Mouse (Mus musculus): ENCODE data around the gene Dusp11.
"Not testable (repeated sequence)": the region's sequence is repeated elsewhere in the genome, so short reads cannot be mapped to it uniquely, and the experiment has no call there.

Dusp11 gene

DNA sequence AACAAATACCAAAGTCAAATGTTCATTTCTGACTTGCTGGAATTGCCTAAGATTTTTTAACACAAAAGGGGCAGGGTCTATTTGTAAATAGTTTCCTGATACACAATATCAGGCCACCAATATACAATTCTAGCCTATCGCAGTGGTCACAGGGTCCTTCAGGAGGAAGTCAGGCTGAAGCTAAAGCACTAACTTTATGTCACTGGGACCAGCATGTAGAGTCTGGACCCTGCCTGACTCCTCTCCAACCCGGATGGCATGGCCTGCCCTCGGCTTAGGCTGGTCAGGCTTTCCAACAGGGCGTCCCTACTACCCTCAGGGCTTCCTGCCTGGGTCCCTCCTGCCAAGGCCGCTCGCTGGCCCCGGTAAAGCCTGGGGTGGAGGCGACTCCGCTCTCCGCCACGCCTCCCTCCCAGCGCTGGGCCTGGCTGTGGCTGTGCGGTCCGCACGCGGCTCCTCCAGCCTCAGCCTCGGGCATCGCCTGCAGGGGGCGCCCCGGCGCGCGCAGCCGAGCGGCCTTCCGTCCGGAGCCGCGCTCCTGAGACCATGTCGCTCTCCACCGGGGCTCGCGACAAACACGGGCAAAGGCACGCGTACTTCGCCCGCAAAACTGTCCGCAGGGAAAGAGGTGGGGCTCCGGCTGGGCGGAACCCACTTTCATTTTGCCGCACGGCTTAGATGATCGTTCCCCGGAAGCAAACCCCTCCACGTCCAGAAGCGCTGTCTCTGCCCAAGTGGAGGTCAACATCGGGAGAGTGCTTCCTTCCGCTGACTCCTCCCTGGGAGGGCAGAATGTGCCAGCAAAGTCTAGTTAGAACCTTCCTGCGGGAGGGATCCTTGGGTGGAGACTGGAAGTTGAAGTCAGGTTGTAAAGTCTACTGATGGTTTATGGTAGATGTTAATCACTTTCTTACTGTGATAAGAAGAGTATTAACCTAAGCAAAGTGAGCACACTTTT is 24.7 kb downstream of the Dusp11 start:
- peak; percentile 67 for DNase-seq (ENCODE audit: low read depth, low spot score)

DNA sequence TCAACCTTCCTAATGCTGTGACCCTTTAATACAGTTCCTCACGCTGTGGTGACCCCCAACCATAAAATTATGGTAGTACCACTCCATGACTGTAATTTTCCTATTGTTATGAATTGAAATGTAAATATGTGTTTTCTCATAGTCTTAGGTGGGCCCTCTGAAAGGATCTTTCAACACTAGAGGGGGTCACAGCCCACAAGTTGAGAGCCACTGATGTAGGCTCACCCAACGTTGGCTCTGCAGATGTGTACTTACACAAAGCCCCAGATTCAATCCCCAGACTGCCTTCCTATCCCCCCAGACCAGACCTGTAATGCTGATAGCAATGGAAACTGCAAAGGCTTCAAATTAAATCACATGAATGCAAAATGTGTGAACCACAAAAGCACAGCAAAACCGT is 25.8 kb downstream of the Dusp11 start:
- no peak for DNase-seq (ENCODE audit: low read depth, low spot score)

DNA sequence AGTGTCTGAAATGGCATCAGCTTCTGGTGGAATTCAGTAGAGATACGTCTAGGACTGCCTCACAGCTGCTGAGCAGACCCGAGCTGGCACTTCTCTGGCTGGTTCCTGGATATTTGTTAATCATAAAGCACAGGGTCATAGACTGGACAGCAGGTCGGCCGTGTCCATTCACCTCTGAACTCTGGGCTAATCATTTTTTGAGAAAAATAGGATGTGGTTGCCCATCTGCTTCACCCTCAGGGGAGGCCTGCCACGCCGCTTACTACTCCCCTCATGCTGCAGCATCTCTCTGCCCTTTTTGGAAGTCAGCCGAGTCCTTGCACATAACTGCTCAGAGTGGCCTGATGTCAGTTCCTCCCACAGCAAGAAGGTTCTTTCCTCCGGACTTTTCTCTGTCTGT is 27.4 kb downstream of the Dusp11 start:
- DNase-seq (ENCODE audit: low read depth, low spot score), result no peak

DNA sequence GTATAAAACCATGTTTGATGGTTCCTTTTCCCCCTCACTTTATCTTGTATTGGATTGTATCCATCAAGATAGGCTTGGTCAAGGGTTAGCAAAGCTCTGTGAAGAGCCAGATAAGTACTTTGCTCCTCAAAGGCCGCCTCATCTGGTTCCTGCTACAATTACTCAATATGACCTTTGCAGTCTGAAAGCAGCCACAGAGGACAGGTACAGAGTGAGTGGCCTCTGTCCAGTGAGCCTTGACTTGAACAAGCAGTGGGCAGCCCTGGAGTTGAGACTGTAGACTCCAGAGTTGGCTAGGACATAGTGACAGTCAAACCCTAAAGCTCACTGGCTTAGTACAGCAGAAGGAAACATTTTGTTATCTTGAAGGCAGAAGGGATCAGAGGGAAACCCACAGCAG is 32.2 kb downstream of the Dusp11 start:
- DNase-seq (ENCODE audit: low read depth, low spot score), result no peak

DNA sequence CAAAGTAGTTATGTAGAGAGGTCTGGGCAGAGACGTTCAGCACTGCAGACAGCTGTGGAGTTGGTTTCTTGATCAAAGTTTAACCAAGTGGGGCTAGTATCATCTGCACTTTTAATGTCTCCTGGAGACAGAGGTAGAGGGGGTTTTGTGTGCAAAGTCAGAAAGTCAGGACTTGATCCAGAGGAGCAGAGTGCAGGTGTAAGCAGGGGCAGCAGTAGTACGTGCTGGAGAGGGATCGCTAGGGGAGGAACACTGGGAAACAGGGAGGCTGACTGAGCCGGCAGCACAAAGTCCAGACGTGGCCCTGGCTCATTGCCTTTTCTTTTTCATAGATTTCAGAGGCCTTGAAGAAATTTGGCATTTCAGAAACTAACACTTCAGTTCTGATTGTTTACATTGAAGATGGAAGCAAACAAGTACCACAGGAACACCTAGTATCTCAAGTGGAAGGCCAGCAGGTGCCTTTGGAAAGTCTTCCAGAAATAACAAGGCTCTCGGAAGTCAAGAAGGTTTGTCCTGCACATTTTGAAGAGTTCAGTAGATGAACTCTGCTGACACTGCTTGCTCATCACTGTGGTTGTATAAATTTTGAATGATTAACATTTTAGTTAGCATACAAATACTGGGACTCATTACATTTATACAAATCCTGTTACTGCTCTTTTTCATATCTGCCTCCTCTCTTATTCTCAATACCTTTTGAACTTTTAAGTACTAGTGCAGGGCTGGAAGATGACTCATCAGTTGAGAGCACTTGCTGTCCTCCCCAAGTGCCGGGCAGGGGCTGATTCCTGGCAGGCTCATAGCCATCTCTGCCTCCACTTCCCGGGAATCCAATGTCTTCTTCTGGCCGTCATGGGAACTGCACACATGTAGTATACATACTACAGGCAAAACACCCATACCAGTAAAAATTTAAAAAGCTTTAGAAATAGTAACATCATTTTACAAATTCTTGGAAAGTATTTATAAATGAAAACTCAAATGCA is 33.7 kb downstream of the Dusp11 start:
- DNase-seq (ENCODE audit: low read depth, low spot score), result no peak

DNA sequence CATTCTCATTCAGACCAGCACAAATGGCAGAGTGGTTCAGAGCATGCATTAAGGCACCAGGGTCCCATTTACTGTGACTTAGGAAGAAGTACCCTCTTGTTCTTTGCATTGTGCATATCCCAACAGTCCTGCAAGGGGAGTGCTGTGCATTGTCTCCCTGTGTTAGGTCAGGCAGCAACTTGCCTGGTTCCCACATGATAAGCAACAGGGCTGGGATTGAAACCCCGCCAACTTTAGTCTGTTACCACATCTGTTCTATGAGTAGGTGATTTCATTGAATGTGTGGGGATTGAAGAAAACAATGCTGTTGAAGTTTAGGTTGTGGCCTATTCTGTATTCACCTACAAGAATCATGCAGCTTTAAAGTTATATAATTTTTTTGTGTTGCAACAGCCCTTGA is 34.8 kb downstream of the Dusp11 start:
- DNase-seq (ENCODE audit: low read depth, low spot score), result no peak

DNA sequence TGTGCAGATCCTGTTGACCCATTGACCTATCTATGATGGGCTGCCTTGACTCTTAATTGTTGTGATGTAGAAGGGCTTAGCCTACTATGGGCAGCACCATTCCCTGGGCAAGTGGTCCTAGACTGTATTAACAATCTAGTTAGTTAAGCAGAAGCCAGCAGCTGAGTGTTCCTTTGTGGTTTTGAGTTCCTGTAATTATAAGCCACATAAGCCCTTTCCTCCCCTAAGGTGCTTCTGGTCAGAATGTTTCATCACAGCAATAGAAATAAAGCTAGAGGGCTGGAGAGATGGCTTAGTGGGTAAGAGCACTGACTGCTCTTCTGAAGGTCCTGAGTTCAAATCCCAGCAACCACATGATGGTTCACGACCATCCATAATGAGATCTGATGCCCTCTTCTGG is 37.8 kb downstream of the Dusp11 start:
- no peak for DNase-seq (ENCODE audit: low read depth, low spot score)

DNA sequence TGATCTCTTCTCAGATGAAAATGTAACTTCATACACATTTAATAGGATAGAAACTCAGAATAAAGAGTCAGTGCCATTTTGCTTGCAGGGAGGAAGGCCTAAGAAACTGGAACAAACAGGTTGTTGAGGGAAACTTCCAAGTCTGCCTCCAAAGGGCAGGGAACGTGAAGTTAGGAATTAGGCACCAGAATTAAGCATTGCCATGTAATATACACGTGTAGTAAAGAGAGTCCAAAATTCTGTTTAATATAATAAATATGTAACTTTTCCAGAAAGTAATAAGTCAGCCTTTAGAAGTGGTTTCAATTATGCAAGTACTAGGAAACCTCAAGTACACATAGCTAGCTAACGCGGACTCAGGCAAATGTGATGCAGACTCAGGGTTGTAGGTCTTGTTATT is 42.1 kb downstream of the Dusp11 start:
- DNase-seq (ENCODE audit: low read depth, low spot score), result no peak

DNA sequence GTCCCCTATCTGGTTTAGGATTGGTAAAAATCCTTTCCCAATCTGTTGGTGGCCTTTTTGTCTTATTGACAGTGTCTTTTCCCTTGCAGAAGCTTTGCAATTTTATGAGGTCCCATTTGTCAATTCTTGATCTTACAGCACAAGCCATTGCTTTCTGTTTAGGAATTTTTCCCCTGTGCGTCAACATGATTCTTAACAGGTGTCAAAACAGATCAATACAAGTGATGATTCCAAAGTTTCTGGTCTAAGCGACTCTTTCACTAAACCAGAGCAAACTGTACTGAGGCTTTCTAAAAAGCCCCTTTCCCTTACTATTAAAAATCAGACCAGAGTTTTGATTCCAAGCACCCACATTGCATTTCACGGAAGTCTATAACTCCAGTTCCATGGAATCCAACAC is 43.1 kb downstream of the Dusp11 start:
- DNase-seq (ENCODE audit: low read depth, low spot score), result not testable (repeated sequence)

DNA sequence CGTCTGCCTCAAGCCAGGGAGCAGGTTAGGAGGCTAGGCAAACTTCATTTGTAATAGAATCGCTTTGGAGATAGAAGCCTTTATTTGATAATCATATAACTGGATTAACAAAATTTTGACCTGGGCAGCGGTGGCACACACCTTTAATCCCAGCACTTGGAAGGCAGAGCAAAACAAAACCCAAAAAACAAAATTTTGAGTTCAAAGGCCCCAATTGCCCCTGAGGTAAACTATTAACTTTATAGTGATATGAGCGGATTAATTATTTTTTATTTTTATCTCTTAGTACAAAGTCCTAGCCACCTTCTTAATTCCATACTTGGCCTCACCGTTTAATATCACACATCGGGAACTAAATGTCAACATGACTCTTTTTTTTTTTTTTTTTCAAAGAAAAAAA is 44.9 kb downstream of the Dusp11 start:
- no peak for DNase-seq (ENCODE audit: low read depth, low spot score)

DNA sequence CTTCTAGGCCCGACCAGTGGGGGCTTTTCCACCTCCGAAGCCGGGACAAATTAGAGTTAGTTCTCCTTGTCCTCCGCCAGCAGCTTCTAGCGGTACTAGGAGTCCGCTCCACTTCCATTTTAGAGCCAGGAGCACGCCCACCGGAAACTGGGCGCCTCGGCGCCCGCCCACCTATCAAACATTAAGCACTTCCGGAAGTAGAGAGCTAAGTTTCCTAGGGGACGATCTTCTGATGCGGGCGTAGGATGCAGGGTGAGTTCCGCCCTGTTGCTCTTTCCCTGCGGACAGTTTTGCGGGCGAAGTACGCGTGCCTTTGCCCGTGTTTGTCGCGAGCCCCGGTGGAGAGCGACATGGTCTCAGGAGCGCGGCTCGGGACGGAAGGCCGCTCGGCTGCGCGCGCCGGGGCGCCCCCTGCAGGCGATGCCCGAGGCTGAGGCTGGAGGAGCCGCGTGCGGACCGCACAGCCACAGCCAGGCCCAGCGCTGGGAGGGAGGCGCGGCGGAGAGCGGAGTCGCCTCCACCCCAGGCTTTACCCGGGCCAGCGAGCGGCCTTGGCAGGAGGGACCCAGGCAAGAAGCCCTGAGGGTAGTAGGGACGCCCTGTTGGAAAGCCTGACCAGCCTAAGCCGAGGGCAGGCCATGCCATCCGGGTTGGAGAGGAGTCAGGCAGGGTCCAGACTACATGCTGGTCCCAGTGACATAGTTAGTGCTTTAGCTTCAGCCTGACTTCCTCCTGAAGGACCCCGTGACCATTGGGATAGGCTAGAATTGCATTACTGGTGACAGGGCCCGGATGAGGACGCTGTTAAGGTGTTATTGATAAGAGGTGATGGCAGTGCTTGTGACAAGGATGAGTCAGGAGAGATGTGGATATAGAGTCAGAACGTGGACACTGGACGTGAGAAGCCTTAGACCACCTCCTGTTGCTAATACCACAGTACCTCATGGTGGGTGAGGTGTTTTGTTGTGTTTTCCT is 45.6 kb downstream of the Dusp11 start, which contains the start of gene Nat8f1:
Gene Nat8f1 (minus strand): TSS at position 149 of the 975 bp plus-strand sequence.
- peak; percentile 71 for DNase-seq (ENCODE audit: low read depth, low spot score)

DNA sequence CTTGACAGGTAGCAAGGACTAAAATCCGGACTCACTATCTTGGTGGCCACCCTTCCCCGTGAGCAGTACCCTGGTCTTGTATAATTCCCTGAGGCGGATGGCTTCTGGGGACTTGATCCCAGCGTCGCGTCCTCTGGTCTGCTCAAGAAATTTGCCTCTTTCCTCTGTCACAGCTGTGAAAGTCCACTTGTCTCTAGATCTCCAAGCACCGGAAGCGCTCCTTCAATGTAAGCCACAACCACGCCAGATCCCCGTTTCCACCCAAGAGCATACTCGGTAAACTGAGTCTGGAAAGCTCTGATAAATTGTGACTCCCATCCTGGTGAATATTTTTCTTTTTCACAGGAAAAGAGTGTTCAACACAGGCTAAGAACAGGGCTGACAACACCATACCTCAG is 46.3 kb downstream of the Dusp11 start:
- DNase-seq (ENCODE audit: low read depth, low spot score), result no peak

DNA sequence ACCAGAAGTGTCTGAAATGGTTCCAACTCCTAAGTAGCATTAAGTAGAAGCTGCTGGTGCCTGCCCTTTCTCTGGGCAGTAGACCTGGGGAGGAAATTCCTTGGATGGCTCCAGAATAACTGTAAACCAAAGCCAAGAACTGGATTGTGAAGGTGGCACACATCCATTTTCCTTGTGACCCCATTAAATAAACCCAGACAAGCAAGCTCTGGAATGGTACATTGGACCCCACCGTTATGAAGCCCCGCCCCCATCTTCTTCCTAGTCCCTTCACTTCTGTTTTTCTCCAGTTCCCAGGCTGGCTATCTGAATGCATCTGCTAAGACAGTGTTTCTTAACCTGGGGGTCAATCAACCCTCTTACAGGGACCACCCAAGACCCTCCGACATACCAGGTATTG is 49.9 kb downstream of the Dusp11 start, which contains the start of gene Tprkb:
Gene Tprkb (plus strand): TSS at position 279 of the 400 bp plus-strand sequence.
- no peak for DNase-seq (ENCODE audit: low read depth, low spot score)

DNA sequence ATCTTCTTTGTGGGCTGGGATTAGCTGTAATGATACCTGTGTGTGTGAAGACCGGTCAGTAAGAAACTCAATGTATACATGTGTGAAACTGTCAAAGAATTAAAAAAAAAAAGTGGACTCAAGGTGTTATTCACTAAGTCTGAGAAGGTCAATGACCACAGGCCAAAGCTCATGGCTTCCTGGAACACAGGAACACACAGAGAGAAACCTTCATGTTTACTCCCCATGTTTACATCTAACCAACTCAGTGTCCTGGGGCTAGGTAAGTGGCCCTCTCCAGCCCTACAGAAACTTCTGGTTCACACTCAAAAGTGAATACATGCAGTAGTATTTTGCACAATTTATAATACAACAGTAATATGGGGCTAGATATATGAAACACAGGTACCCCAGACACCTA is 51.8 kb downstream of the Dusp11 start:
- no peak for DNase-seq (ENCODE audit: low read depth, low spot score)

DNA sequence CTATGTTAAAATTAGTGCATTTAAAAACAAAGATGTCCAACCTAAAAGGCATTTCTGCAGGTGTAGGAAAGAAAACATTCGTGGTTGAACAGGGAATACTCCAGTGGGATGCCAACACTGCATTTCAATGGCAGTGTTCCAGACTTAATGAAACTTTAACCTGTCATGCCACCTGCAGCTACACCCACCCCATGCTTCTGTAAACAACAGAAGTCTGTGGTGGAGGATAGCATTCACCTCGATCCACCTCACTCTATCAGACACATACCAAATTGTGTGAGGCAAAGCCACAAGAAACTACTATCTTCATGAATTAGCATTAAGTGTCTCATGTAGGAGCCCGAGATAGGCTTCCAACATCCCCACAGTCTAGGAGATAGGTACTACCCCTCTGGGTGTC is 53.1 kb downstream of the Dusp11 start:
- no peak for DNase-seq (ENCODE audit: low read depth, low spot score)

DNA sequence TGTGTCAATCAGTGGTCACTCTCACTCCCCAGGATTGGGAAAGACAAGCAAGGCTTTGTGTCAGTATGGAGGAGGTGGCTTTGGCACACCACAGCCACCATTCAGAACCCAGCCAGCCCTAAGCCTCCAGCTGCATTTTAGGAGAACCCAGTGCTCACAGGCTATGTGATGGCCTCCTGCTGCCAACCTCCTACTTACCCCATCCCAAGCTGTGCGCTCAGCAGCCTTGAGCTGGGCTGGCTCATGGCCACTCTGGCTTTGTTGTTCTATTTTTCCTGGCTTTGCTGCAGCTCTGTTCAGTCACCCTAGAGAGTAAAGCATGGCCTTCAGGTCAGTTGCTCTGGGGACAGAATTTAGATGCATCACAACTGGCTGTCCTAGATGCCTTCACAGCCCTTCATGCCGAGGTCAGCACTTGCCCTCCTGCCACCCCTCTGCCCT is 54.5 kb downstream of the Dusp11 start:
- not testable (repeated sequence) for DNase-seq (ENCODE audit: low read depth, low spot score)

DNA sequence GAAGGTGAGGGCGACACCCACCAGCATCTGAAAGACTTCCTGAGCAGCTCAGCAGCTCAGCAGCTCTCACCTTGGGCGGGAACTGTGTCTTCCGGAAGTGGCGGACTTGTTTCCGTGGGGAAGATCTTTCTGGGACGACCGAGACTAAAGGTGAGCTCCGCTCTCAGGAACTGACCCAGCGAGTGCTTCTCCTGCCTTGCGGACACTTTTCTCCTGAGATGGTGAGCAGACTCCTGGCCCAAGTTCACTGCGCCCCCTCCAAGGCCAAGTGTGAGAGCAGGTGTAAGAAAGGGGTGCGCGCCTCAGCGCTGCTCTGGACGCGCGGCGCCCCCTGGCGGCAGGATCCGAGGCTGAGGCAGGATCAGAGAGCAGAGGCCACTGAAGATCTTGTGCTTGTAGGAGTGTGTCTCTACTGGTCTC is 56.8 kb downstream of the Dusp11 start, which contains the start of gene Nat8f4:
Gene Nat8f4 (minus strand): TSS at position 243 of the 420 bp plus-strand sequence.
- DNase-seq (ENCODE audit: low read depth, low spot score), result not testable (repeated sequence)

DNA sequence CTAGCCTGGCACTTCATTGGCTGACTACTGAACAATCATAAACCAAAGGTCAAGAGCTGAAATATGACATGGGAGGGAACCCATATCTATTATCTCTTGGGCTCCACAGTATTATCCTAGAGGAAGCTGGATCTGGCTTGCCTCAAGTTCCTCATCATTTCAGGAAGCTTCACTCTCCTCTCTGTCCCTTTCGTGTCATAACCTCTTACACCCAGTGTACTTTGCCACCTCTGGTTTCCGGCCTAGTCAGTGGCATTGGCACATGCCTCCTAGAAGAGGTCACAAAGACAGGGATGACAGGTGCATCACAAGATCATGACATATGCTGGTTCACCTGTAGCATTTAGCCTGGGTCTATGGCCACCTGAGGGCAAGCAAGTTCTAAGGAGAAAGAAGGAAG is 59.2 kb downstream of the Dusp11 start:
- DNase-seq (ENCODE audit: low read depth, low spot score), result no peak

DNA sequence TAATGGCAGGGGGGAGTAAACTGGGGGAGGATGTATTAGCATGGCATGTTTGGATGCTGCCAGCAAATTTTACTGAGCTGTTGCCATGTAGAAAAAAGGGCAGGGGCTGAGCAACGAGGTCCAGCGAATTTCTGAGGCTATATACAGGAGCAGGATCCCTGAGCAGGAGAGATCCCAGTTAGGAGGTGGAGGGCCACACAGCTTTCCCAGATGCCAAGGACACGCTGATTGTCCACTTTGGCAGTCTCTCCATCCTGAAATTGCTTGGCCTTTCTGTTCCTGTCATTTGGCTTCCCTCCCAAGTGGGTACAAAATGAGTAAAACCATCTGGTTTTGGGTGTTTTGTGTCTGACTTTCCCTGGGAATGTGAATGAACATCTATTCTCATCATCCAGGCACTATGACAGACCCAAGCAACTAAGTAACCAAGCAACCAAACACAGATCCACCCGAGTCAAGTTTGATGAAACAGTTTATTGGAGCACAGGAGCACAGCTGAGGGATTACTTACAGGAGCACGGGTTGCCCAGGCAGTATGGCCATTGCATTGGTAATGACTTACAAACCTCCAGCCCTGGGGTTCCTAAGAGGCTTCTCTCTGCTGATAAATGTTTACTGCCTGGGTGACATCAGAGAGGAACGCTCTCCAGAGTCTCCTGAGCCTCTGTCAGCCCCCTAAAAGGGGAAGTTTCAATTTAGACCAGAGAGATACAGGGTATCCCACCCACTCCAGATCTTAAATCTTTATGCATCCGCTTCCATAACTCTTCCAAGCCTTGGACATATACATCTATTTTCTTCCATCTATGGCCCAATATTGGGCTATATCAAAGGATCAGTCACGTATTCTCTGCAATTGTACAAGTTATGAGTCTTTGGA is 62.6 kb downstream of the Dusp11 start:
- DNase-seq (ENCODE audit: low read depth, low spot score), result not testable (repeated sequence)

Data from WW6 (cell line).